Mouse (Mus musculus) liver, postnatal 0 days (tissue): Measurements from ENCODE around the gene Lig3.

Experiments used
- CTCF ChIP-seq: sonication (generic); IDR thresholded peaks from 2 replicates; pipeline ENCODE4 v1.5.1; 2016; ENCODE audit warnings: antibody characterized with exemption, low read depth
- EP300 ChIP-seq: IDR thresholded peaks from 2 replicates; pipeline ENCODE4 v1.6.1; 2016; ENCODE audit warnings: antibody characterized with exemption, low read depth, mild to moderate bottlenecking

- TF ChIP-seq CTCF, result no peak
- no peak for TF ChIP-seq EP300
These were observed 17.0 kb upstream of the Lig3 start, which contains the start of the genes Cct6b and Zfp830 for GRCm38 (mm10) chr11:82763742-82764437.
